Mouse (Mus musculus): Measurements from ENCODE around the gene Sectm1a. TPM values are rescaled to one million over a fixed set of nuclear protein-coding genes. Genes with fewer than 3 reads are reported as not detected.

Gene Sectm1a
- not detected in 2 replicates for polyA plus RNA-seq (2011; ENCODE audit: insufficient read depth, insufficient read length, low read depth, missing spikeins)

DNA sequence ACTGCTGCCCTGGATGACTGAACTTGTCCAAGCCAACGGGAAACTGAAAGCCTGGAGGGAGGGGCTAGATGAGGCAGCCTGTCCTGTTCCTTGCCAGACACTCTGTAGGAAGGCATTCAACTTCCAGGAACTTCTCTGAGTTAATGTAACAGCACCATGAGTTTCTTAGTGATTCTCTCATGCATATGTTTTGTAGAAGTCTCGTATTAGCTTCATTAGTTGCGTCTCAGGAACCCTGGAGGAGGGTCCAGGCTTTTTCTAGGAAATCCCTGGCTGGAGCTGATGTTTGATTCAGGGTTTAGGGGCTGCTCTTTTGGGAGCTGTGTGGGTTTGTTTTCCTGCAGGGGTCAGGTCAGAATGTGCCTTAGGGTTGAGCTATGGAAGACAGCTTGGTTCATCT, at the start of gene Sectm1a:
Gene Sectm1a (minus strand): TSS at position 101 of the 400 bp plus-strand sequence.
- H3K9ac ChIP-seq (ENCODE audit: low read depth, poor library complexity, severe bottlenecking), result no peak within 1 kb of the TSS
- H3K27me3 ChIP-seq (ENCODE audit: control insufficient read depth, insufficient read depth, low read length, poor library complexity, severe bottlenecking), result no peaks in the 10 kb centered on the region
- H3K27ac ChIP-seq (ENCODE audit: insufficient read depth, low read length), result no peak within 1 kb of the TSS
- H3K9me3 ChIP-seq (replicated peaks; ENCODE audit: control insufficient read depth, insufficient read depth, low read length, poor library complexity, severe bottlenecking), result no peaks in the 10 kb centered on the region
- no peak within 1 kb of the TSS for H3K4me3 ChIP-seq (ENCODE audit: low read depth, low read length)
- TF ChIP-seq POLR2A (IDR thresholded peaks at IDR 0.05; ENCODE audit: insufficient read depth, low read length) (no peak), EP300 (IDR thresholded peaks at IDR 0.05; ENCODE audit: insufficient read depth, low read depth, low read length) (no peak), CTCF (IDR thresholded peaks at IDR 0.05; ENCODE audit: low read depth, low read length) (no peak)
- H3K4me1 ChIP-seq (ENCODE audit: control insufficient read depth, insufficient read depth, low read length), result no peaks in the 10 kb centered on the region
- no peaks in the 10 kb centered on the region for H3K36me3 ChIP-seq (ENCODE audit: control insufficient read depth, insufficient read depth, low read length, poor library complexity, severe bottlenecking)

DNA sequence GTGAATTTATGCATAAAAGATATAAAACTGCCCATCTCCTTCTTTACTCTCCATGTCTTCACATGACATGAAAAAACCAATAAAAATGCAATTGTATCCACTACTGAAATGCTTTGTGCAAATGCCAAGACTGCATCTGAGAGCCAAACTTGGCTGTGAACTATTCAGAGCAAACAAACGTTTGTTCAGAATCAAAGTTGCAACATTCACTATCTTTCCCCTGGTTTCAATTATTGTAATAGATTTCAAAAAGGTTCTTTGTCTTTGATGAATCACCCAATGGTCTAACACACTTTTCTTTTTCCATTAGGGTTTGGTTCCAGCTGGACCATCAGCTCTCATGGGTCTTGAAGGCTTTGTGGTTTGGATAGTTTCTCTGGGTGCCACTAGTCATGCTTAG, 48.6 kb upstream of the Sectm1a start:
- Histone ChIP-seq H3K36me3 (ENCODE audit: control insufficient read depth, insufficient read depth, low read length, poor library complexity, severe bottlenecking) (no peaks in the 10 kb centered on the region), H3K27ac (ENCODE audit: insufficient read depth, low read length) (no peak overlapping the region), H3K9ac (ENCODE audit: low read depth, poor library complexity, severe bottlenecking) (no peak overlapping the region), H3K4me1 (ENCODE audit: control insufficient read depth, insufficient read depth, low read length) (no peaks in the 10 kb centered on the region), H3K4me3 (ENCODE audit: low read depth, low read length) (no peak overlapping the region), H3K27me3 (ENCODE audit: control insufficient read depth, insufficient read depth, low read length, poor library complexity, severe bottlenecking) (no peaks in the 10 kb centered on the region), H3K9me3 (replicated peaks; ENCODE audit: control insufficient read depth, insufficient read depth, low read length, poor library complexity, severe bottlenecking) (no peaks in the 10 kb centered on the region)
- TF ChIP-seq EP300 (IDR thresholded peaks at IDR 0.05; ENCODE audit: insufficient read depth, low read depth, low read length) (no peak), POLR2A (IDR thresholded peaks at IDR 0.05; ENCODE audit: insufficient read depth, low read length) (no peak), CTCF (IDR thresholded peaks at IDR 0.05; ENCODE audit: low read depth, low read length) (no peak)

DNA sequence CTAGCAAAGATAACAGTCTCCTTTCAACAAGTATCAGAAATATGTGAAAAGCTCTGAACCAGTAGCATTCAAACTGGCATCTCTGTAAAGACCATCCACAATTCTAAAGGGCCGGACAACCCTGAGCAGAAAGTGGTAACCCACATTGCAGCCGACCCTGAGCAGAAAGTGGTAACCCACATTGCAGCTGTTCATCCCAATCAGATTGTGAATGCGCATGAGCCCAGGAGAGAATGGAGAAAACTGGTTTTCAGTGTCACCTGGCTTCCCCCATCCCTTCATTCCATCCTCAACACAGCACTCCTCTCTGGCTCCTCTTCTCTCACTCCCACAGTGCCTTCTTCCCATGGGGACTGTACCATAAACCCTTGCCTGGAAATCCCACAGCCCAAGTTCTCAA, 46.4 kb upstream of the Sectm1a start:
- Histone ChIP-seq H3K4me1 (ENCODE audit: control insufficient read depth, insufficient read depth, low read length) (no peaks in the 10 kb centered on the region), H3K27me3 (ENCODE audit: control insufficient read depth, insufficient read depth, low read length, poor library complexity, severe bottlenecking) (no peaks in the 10 kb centered on the region), H3K9ac (ENCODE audit: low read depth, poor library complexity, severe bottlenecking) (no peak overlapping the region), H3K4me3 (ENCODE audit: low read depth, low read length) (no peak overlapping the region), H3K36me3 (ENCODE audit: control insufficient read depth, insufficient read depth, low read length, poor library complexity, severe bottlenecking) (no peaks in the 10 kb centered on the region), H3K27ac (ENCODE audit: insufficient read depth, low read length) (no peak overlapping the region), H3K9me3 (replicated peaks; ENCODE audit: control insufficient read depth, insufficient read depth, low read length, poor library complexity, severe bottlenecking) (no peaks in the 10 kb centered on the region)
- TF ChIP-seq POLR2A (IDR thresholded peaks at IDR 0.05; ENCODE audit: insufficient read depth, low read length) (no peak), CTCF (IDR thresholded peaks at IDR 0.05; ENCODE audit: low read depth, low read length) (no peak), EP300 (IDR thresholded peaks at IDR 0.05; ENCODE audit: insufficient read depth, low read depth, low read length) (no peak)

DNA sequence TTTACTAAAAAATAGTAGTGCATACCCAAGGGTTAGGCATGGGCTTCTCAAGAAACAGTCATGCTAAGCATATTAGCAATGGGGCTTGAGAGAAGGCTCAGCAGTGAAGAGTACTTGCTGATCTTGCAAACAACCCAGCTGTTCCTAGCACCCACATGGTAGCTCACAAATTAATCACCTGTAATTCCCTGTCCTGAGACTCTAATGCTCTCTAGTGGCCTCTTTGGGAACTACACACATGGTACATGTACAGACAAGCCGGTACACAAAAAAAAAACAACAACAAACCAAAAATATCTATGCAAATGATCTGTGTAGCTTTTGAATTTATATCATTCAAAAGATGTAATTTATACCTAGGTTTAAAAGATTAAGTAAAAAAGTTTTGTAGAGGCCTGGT, 45.4 kb upstream of the Sectm1a start:
- no peaks in the 10 kb centered on the region for H3K4me1 ChIP-seq (ENCODE audit: control insufficient read depth, insufficient read depth, low read length)
- no peak overlapping the region for H3K4me3 ChIP-seq (ENCODE audit: low read depth, low read length)
- H3K36me3 ChIP-seq (ENCODE audit: control insufficient read depth, insufficient read depth, low read length, poor library complexity, severe bottlenecking), result no peaks in the 10 kb centered on the region
- no peak overlapping the region for H3K9ac ChIP-seq (ENCODE audit: low read depth, poor library complexity, severe bottlenecking)
- no peak overlapping the region for H3K27ac ChIP-seq (ENCODE audit: insufficient read depth, low read length)
- TF ChIP-seq EP300 (IDR thresholded peaks at IDR 0.05; ENCODE audit: insufficient read depth, low read depth, low read length) (no peak), CTCF (IDR thresholded peaks at IDR 0.05; ENCODE audit: low read depth, low read length) (no peak), POLR2A (IDR thresholded peaks at IDR 0.05; ENCODE audit: insufficient read depth, low read length) (no peak)
- no peaks in the 10 kb centered on the region for H3K9me3 ChIP-seq (replicated peaks; ENCODE audit: control insufficient read depth, insufficient read depth, low read length, poor library complexity, severe bottlenecking)
- H3K27me3 ChIP-seq (ENCODE audit: control insufficient read depth, insufficient read depth, low read length, poor library complexity, severe bottlenecking), result no peaks in the 10 kb centered on the region

DNA sequence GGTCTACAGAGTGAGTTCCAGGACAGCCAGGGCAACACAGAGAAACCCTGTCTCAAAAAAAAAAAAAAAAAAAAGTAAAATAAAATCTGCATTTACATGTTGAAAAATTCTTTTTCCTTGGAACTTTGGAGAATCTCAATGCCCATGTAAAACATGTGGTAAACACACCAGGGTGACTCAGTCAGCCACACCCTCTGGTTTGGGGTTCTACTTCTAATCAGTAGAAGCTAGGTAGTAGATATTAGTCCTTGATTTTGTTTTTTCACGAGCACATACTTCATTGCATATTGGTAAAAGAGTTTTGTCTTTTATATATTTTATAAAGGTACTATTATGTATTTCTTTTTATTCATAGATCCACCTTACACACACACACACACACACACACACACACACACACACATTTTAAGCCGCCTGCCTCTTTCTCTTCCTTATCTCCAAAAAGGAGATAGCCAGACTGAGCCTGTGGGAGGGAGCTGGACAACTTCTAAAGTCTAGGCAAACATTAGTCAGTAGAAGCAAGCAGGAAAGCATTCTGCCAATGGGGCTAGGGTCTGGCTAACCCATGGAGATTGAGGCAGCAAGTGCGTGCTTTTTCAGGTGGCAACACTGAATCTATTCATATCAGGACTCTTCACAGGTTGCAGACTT, 44.6 kb upstream of the Sectm1a start:
- Histone ChIP-seq H3K27ac (ENCODE audit: insufficient read depth, low read length) (no peak overlapping the region), H3K9ac (ENCODE audit: low read depth, poor library complexity, severe bottlenecking) (no peak overlapping the region), H3K4me3 (ENCODE audit: low read depth, low read length) (no peak overlapping the region), H3K27me3 (ENCODE audit: control insufficient read depth, insufficient read depth, low read length, poor library complexity, severe bottlenecking) (no peaks in the 10 kb centered on the region), H3K9me3 (replicated peaks; ENCODE audit: control insufficient read depth, insufficient read depth, low read length, poor library complexity, severe bottlenecking) (no peaks in the 10 kb centered on the region), H3K36me3 (ENCODE audit: control insufficient read depth, insufficient read depth, low read length, poor library complexity, severe bottlenecking) (no peaks in the 10 kb centered on the region), H3K4me1 (ENCODE audit: control insufficient read depth, insufficient read depth, low read length) (no peaks in the 10 kb centered on the region)
- TF ChIP-seq POLR2A (IDR thresholded peaks at IDR 0.05; ENCODE audit: insufficient read depth, low read length) (no peak), EP300 (IDR thresholded peaks at IDR 0.05; ENCODE audit: insufficient read depth, low read depth, low read length) (no peak), CTCF (IDR thresholded peaks at IDR 0.05; ENCODE audit: low read depth, low read length) (no peak)

DNA sequence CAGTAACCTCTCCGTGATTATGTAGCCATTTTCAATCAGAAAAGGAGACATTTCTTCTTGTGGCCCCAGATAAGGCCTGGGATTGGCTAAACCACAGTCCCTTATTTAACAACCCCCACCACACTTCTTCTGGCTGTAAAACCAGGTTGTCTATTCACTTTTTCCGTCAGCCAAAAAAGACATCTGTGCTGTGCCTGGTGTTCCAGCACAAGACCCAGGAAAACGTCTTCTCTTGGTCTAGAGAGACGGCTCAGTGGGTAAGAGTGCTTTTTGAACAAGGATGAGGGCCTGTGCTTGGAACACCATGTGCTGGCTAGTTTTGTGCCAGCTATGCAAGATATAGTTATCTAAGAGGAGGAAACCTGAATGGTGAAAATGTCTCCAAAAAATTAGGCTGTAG, 42.4 kb upstream of the Sectm1a start:
- no peak overlapping the region for H3K9ac ChIP-seq (ENCODE audit: low read depth, poor library complexity, severe bottlenecking)
- H3K9me3 ChIP-seq (replicated peaks; ENCODE audit: control insufficient read depth, insufficient read depth, low read length, poor library complexity, severe bottlenecking), result no peaks in the 10 kb centered on the region
- H3K4me1 ChIP-seq (ENCODE audit: control insufficient read depth, insufficient read depth, low read length), result no peaks in the 10 kb centered on the region
- no peaks in the 10 kb centered on the region for H3K27me3 ChIP-seq (ENCODE audit: control insufficient read depth, insufficient read depth, low read length, poor library complexity, severe bottlenecking)
- H3K27ac ChIP-seq (ENCODE audit: insufficient read depth, low read length), result no peak overlapping the region
- H3K36me3 ChIP-seq (ENCODE audit: control insufficient read depth, insufficient read depth, low read length, poor library complexity, severe bottlenecking), result no peaks in the 10 kb centered on the region
- H3K4me3 ChIP-seq (ENCODE audit: low read depth, low read length), result no peak overlapping the region
- TF ChIP-seq CTCF (IDR thresholded peaks at IDR 0.05; ENCODE audit: low read depth, low read length), result no peak
- no peak for TF ChIP-seq EP300 (IDR thresholded peaks at IDR 0.05; ENCODE audit: insufficient read depth, low read depth, low read length)
- no peak for TF ChIP-seq POLR2A (IDR thresholded peaks at IDR 0.05; ENCODE audit: insufficient read depth, low read length)
